Mouse (Mus musculus) heart, postnatal 0 days (tissue): ENCODE measurements around the gene Timm17a. TPM values are rescaled to one million over a fixed set of nuclear protein-coding genes. Genes with fewer than 3 reads are reported as not detected.

ENCODE experiments used
- ATAC-seq: fragments of 200-750 bp; cut with Nextera tagmentation; 2 replicates; pipeline ENCODE4 v1.8.0; 2017; ENCODE audit warnings: low read depth, moderate number of reproducible peaks, moderate library complexity; ENCODE audit not compliant: insufficient read depth
- DNase-seq: peaks from one replicate; pipeline ENCODE4 v3.0.0-alpha.2; 2016; ENCODE audit warnings: low spot score
- H3K27ac ChIP-seq: fragments of 300-500 bp; sonication (generic); 2 replicates; pipeline ENCODE4 v1.5.1; 2014; ENCODE audit warnings: low read depth, mild to moderate bottlenecking
- H3K27me3 ChIP-seq: fragments of 300-500 bp; sonication (generic); 2 replicates; pipeline ENCODE4 v1.6.1; 2014; ENCODE audit warnings: low read length, mixed read lengths; ENCODE audit not compliant: control insufficient read depth, insufficient read depth
- H3K36me3 ChIP-seq: fragments of 300-500 bp; sonication (generic); replicated peaks from 2 replicates; pipeline ENCODE4 v1.6.1; 2014; ENCODE audit warnings: low read length, mixed read lengths; ENCODE audit not compliant: control insufficient read depth, insufficient read depth
- H3K4me1 ChIP-seq: fragments of 300-500 bp; sonication (generic); 2 replicates; pipeline ENCODE4 v1.6.1; 2014; ENCODE audit warnings: antibody characterized with exemption; ENCODE audit not compliant: control insufficient read depth, insufficient read depth
- H3K4me2 ChIP-seq: fragments of 300-500 bp; sonication (generic); 2 replicates; pipeline ENCODE4 v1.6.1; 2014; ENCODE audit warnings: low read depth, mild to moderate bottlenecking, low read length, moderate library complexity
- H3K4me3 ChIP-seq: fragments of 300-500 bp; sonication (generic); 2 replicates; pipeline ENCODE4 v1.5.1; 2014; ENCODE audit warnings: low read depth, low read length
- H3K9ac ChIP-seq: fragments of 300-500 bp; sonication (generic); replicated peaks from 2 replicates; pipeline ENCODE4 v1.6.1; 2014; ENCODE audit warnings: low read depth, low read length, mixed read lengths
- H3K9me3 ChIP-seq: fragments of 300-500 bp; sonication (generic); replicated peaks from 2 replicates; pipeline ENCODE4 v1.6.1; 2016; ENCODE audit warnings: low read length; ENCODE audit not compliant: control insufficient read depth
- CTCF ChIP-seq: IDR thresholded peaks from 2 replicates; pipeline ENCODE4 v1.5.1; 2016; ENCODE audit warnings: antibody characterized with exemption, control low read depth, low read depth
- EP300 ChIP-seq: IDR thresholded peaks from 2 replicates; pipeline ENCODE4 v1.6.1; 2016; ENCODE audit warnings: antibody characterized with exemption, low read depth
- WGBS: fragments of 180-500 bp; shearing (Covaris S2); extraction: QIAGEN DNeasy Blood & Tissue Kit; methylation state at CpG from one replicate; pipeline ENCODE4 v1.1.7; 2014; 5-methylcytosine and 5-hydroxymethylcytosine counted together
- polyA plus RNA-seq: library from polyadenylated mRNA; unstranded; fragments of >200 nt; fragmentation: Nextera tagmentation; extraction: Ambion mirVana; gene quantifications from 2 replicates; pipeline ENCODE4 v1.2.1, GENCODE M21; 2015
- total RNA-seq: library from RNA; depleted of rRNA; stranded (reverse); fragments of >200 nt; gene quantifications from 2 replicates; pipeline ENCODE4 v1.2.3, GENCODE M21; 2014; ENCODE audit warnings: low replicate concordance

Gene Timm17a
- total and polyA plus RNA-seq, 2 experiments from 2014 or later = 230 to 685 TPM

DNA sequence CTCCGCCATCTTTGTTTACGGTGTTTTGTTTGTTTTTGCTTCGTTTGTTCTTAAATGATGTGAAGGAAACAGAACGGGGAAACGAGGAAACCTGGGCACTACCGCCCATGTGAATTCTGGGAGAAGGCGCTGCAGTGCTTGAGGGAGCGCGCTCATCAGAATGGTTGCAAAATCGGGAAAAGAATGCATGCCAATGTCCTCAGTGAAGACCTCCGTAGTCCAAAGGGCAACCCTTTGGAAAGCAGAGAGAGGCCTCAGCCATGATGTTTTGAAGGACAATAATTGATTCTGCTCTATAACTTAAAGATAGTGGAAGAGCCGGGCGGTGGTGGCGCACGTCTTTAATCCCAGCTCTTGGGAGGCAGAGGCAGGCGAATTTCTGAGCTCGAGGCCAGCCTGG is 31.7 kb downstream of the Timm17a start:
- WGBS = 95% methylated on average over 17 of the region's 17 CpGs
- Histone ChIP-seq H3K4me3 (no peak overlapping the region), H3K4me2 (no peak overlapping the region)

DNA sequence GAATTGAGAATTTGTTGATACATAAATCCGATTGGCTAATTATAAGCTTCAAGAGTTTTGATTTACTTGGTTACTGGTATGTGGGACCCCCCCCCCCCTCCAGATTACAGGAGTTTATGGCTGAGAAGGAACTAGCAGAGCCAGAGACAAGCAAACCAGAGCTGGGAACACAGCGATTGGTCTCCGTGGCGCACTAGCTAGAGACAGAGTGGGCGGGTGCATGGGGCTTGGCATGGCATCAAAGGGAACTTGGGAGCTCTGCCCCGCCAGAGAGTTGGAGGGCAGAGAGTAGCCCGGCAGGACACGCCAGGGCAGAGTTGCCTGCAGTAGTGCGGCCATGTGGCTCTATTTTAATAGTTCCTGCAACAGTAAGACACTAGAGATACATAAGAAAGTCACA is 32.9 kb downstream of the Timm17a start:
- Histone ChIP-seq H3K27ac (no peak overlapping the region), H3K4me2 (no peak overlapping the region), H3K4me1 (peaks cover 12% of the 10 kb centered on the region; the same call in 1 of the 2 replicates), H3K36me3 (peaks cover 33% of the 10 kb centered on the region), H3K27me3 (no peaks in the 10 kb centered on the region), H3K9me3 (no peaks in the 10 kb centered on the region), H3K9ac (no peak overlapping the region), H3K4me3 (no peak overlapping the region)
- ATAC-seq = peak; percentile 85
- TF ChIP-seq CTCF = no peak
- no peak for TF ChIP-seq EP300
- peak; percentile 85 for DNase-seq
- WGBS = 35% methylated on average over 9 of the region's 9 CpGs

More for the DNA sequence above, 31.7 kb downstream of the Timm17a start:
- Histone ChIP-seq H3K27me3 (no peaks in the 10 kb centered on the region), H3K36me3 (peaks cover 22% of the 10 kb centered on the region), H3K4me1 (peaks cover 12% of the 10 kb centered on the region; the same call in 1 of the 2 replicates), H3K9ac (no peak overlapping the region), H3K27ac (no peak overlapping the region), H3K9me3 (no peaks in the 10 kb centered on the region)
- ATAC-seq (no peak), DNase-seq (no peak)
- TF ChIP-seq EP300 (no peak), CTCF (no peak)

DNA sequence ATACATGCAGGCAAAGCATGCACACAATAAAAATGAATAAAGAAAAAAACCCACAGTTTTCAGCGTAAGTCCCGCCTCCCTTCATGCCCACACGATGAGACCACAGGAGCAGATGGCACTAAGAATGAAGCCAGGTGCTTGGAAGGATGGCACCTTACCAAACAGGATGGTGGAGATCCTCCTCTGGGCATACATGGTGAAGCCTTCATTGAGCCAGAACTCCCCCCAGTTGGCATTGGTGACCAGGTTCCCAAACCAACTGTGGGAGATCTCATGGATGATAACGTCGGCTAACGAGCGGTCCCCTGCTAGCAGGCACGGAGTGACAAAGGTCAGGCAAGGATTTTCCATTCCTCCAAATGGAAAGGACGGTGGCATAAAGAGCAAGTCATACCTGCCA is 42.2 kb downstream of the Timm17a start:
- ATAC-seq = no peak

GRCm38 (mm10) chr1:135267663-135268446 is 45.7 kb downstream of the Timm17a start:
- H3K27ac ChIP-seq = no peak overlapping the region
- WGBS = 75% methylated on average over 10 of the region's 10 CpGs
- no peaks in the 10 kb centered on the region for H3K4me1 ChIP-seq
- H3K27me3 ChIP-seq = no peaks in the 10 kb centered on the region
- DNase-seq = no peak
- TF ChIP-seq EP300 = no peak
- no peak for TF ChIP-seq CTCF
- H3K4me2 ChIP-seq = no peak overlapping the region
- no peak overlapping the region for H3K4me3 ChIP-seq
- H3K36me3 ChIP-seq = peaks cover 73% of the 10 kb centered on the region
- H3K9ac ChIP-seq = no peak overlapping the region
- no peak for ATAC-seq
- H3K9me3 ChIP-seq = no peaks in the 10 kb centered on the region

More for the DNA sequence above, 42.2 kb downstream of the Timm17a start:
- 88% methylated on average over 9 of the region's 9 CpGs for WGBS
- Histone ChIP-seq H3K9ac (no peak overlapping the region), H3K4me3 (no peak overlapping the region), H3K27ac (no peak overlapping the region), H3K36me3 (peaks cover 50% of the 10 kb centered on the region), H3K27me3 (no peaks in the 10 kb centered on the region), H3K4me1 (no peaks in the 10 kb centered on the region), H3K4me2 (no peak overlapping the region), H3K9me3 (no peaks in the 10 kb centered on the region)
- DNase-seq = no peak
- TF ChIP-seq CTCF = no peak

GRCm38 (mm10) chr1:135265834-135266233 is 47.7 kb downstream of the Timm17a start:
- no peaks in the 10 kb centered on the region for H3K27me3 ChIP-seq
- no peak overlapping the region for H3K9ac ChIP-seq
- no peak for DNase-seq
- TF ChIP-seq CTCF = no peak
- H3K4me1 ChIP-seq = no peaks in the 10 kb centered on the region
- H3K9me3 ChIP-seq = no peaks in the 10 kb centered on the region
- H3K36me3 ChIP-seq = peaks cover 67% of the 10 kb centered on the region
- WGBS = 65% methylated on average over 5 of the region's 5 CpGs
- H3K4me2 ChIP-seq = no peak overlapping the region
- no peak overlapping the region for H3K27ac ChIP-seq
- no peak for ATAC-seq
- H3K4me3 ChIP-seq = no peak overlapping the region

DNA sequence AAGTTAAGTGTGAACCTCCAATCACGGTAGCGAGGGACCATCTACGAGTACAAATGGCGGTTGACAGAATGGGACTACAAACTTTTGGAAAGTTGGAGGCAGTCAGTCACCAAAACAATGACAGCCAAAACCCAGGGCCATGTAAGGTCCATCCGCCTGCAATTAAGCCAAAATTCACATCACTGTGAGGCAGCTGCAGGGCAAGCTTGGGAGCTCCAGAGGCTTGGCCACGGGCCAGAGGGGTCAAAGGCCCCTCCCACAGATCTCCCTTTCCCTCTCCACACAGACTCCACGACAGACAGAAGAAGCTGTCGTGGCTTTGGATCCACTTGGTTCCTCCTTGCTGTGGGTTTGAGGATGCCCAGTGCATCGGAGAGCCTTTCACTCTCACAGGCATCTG is 50.3 kb downstream of the Timm17a start:
- peaks cover 4% of the 10 kb centered on the region; the same call in 1 of the 2 replicates for H3K4me1 ChIP-seq
- no peak for DNase-seq
- WGBS = 76% methylated on average over 9 of the region's 9 CpGs
- TF ChIP-seq EP300 (no peak), CTCF (no peak)
- H3K4me3 ChIP-seq = no peak overlapping the region
- H3K9ac ChIP-seq = no peak overlapping the region
- H3K4me2 ChIP-seq = no peak overlapping the region
- H3K27ac ChIP-seq = no peak overlapping the region
- H3K9me3 ChIP-seq = no peaks in the 10 kb centered on the region
- no peak for ATAC-seq
- peaks cover 2% of the 10 kb centered on the region; the same call in 1 of the 2 replicates for H3K27me3 ChIP-seq
- H3K36me3 ChIP-seq = peaks cover 61% of the 10 kb centered on the region
